Mouse (Mus musculus): ENCODE results near the gene Trim44.

DNA sequence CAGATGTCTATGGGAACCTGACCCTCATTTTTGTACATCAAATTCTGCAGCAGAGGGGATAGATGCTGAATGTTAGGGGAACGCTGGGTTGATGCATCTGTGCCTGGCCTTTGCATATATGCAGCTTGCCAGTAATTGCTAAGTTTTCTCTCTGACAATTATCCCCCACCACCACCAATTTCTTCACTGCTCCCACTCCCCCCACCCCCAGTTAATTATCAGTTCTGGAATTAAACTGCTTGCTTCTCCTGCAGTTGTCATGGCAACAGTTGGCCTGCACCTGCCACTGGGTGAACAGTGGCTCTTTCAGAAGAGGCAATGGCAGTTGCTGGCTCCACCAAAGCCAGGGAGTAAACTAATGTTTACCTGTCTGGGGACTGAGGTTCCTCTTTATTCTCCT, 70.8 kb downstream of the Trim44 start:
- no peak for TF ChIP-seq POLR2A (IDR thresholded peaks at IDR 0.05; ENCODE audit: insufficient read depth, low read depth, low read length)
- no peak for TF ChIP-seq CTCF (IDR thresholded peaks at IDR 0.05; ENCODE audit: insufficient read depth, low read depth, low read length)
